Mouse (Mus musculus) small intestine, adult 2 months (tissue): Measurements from ENCODE around the gene Sfswap.

Experiments
- CTCF ChIP-seq: fragments of 200-500 bp; IDR thresholded peaks from 2 replicates; pipeline ENCODE4 v1.5.1; 2012; ENCODE audit warnings: low read depth, mild to moderate bottlenecking, control low read depth, inconsistent platforms, low read length, moderate library complexity, mixed read lengths; ENCODE audit not compliant: insufficient replicate concordance, insufficient read length; ENCODE audit errors: extremely low read depth
- POLR2A ChIP-seq: fragments of 200-500 bp; IDR thresholded peaks from 2 replicates; pipeline ENCODE4 v1.6.1; 2012; ENCODE audit warnings: low read depth, mild to moderate bottlenecking, control low read depth, inconsistent platforms, low read length, moderate library complexity

DNA sequence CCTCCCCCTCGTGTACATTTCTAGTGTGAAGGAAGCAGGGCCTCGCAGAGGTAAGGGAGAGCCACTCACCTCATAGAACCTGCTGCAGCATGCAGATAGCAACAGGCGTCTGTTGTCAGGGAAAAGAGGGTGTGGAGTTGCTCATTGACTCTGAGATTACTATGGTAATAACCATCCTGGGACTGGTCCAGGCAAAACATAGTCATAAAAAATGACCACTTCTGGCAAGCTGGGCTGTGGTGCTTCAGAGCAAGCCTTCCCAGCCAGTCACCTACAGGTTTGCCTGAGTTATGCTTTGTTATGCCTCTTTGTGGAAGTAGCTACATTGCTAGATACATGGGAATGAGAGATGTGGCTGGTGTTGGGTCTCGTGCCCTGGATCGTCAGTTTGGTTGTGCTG is 26.1 kb downstream of the Sfswap start:
- TF ChIP-seq CTCF (no peak), POLR2A (no peak)
